14 mouse cellular contexts compared by ENCODE assay signal in genomic region chr17:48004619-48005018, GRCm38 (mm10). TPM values are rescaled to one million over a fixed set of nuclear protein-coding genes. Genes with fewer than 3 reads are reported as not detected.
A peak's percentile ranks its signal among the peaks of the same experiment; 100 is the strongest.
DNase-seq lines count a peak whose midpoint lies in the region; ATAC-seq and TF ChIP-seq lines count a peak whose summit lies in the region.
"Had no signal": no experiment of that assay in that cellular context is flagged by ENCODE, and none has a peak within 500 bp of the region (broad histone marks: within the 10 kb centered on the region; RNA-seq: fewer than 3 reads in every experiment).

No protein-coding gene starts in this region.

- TF ChIP-seq POLR2A in kidney, adult 2 months (IDR thresholded peaks at IDR 0.05; ENCODE audit: low read depth, low read length) = no peak

- H3K4me2 ChIP-seq in midbrain, embryonic 11.5 days = no peak overlapping the region
- no peak overlapping the region for H3K4me2 ChIP-seq in midbrain, embryonic 16.5 days (ENCODE audit: low read length)
- H3K4me2 ChIP-seq in limb, embryonic 13.5 days (replicated peaks) = no peak overlapping the region

- no peaks in the 10 kb centered on the region for H3K27me3 ChIP-seq in kidney, adult 2 months (replicated peaks; ENCODE audit: control insufficient read depth, insufficient read depth, low read length)
- peaks cover 2% of the 10 kb centered on the region; the same call in 1 of the 2 replicates for H3K27me3 ChIP-seq in midbrain, embryonic 11.5 days (ENCODE audit: control insufficient read depth, insufficient read depth, low read length)
- no peaks in the 10 kb centered on the region for H3K27me3 ChIP-seq in midbrain, embryonic 16.5 days (ENCODE audit: control insufficient read depth, insufficient read depth, low read depth, low read length)
- peaks cover 8% of the 10 kb centered on the region; the same call in 1 of the 2 replicates for H3K27me3 ChIP-seq in limb, embryonic 13.5 days

- H3K36me3 ChIP-seq in kidney, adult 2 months (ENCODE audit: control insufficient read depth, insufficient read depth, low read length) = no peaks in the 10 kb centered on the region
- H3K36me3 ChIP-seq in midbrain, embryonic 11.5 days (ENCODE audit: control insufficient read depth, insufficient read depth, low read length) = no peaks in the 10 kb centered on the region
- H3K36me3 ChIP-seq in midbrain, embryonic 16.5 days (ENCODE audit: control insufficient read depth, insufficient read depth, low read length) = no peaks in the 10 kb centered on the region
- no peaks in the 10 kb centered on the region for H3K36me3 ChIP-seq in limb, embryonic 13.5 days

- H3K27ac ChIP-seq in kidney, adult 2 months (ENCODE audit: insufficient read depth, low read depth, low read length) = peak overlapping the region; percentile 44; the same call in 1 of the 2 replicates
- no peak overlapping the region; the same call in 1 of the 2 replicates for H3K27ac ChIP-seq in midbrain, embryonic 11.5 days (ENCODE audit: low read depth, low read length)
- no peak overlapping the region for H3K27ac ChIP-seq in midbrain, embryonic 16.5 days (ENCODE audit: low read length)
- H3K27ac ChIP-seq in limb, embryonic 13.5 days = peak overlapping the region; percentile 22; the same call in 1 of the 2 replicates

- 68% methylated on average over 9 of the region's 9 CpGs for WGBS in kidney, adult 2 months
- 60% methylated on average over 9 of the region's 9 CpGs for WGBS in midbrain, embryonic 11.5 days
- WGBS in midbrain, embryonic 16.5 days = 50% methylated on average over 9 of the region's 9 CpGs
- 64% methylated on average over 9 of the region's 9 CpGs for WGBS in limb, embryonic 13.5 days

- TF ChIP-seq CTCF in kidney, adult 2 months (conservative IDR thresholded peaks at IDR 0.05; ENCODE audit: insufficient read depth, insufficient read length, low read depth, low read length) = no peak

- H3K4me3 ChIP-seq in kidney, adult 2 months (ENCODE audit: insufficient read depth, low read depth, low read length) = no peak overlapping the region
- no peak overlapping the region for H3K4me3 ChIP-seq in midbrain, embryonic 11.5 days (ENCODE audit: low read depth, low read length)
- no peak overlapping the region for H3K4me3 ChIP-seq in midbrain, embryonic 16.5 days (ENCODE audit: low read depth, low read length)
- no peak overlapping the region for H3K4me3 ChIP-seq in limb, embryonic 13.5 days

- ATAC-seq in midbrain, embryonic 11.5 days (ENCODE audit: low FRiP score) = no peak
- no peak for ATAC-seq in midbrain, embryonic 16.5 days
- ATAC-seq in limb, embryonic 13.5 days (ENCODE audit: low FRiP score, low read depth) = no peak

- DNase-seq in kidney, adult 2 months = no peak
- DNase-seq in kidney, adult 9 months = no peak
- no peak for DNase-seq in midbrain, embryonic 11.5 days (ENCODE audit: low spot score, missing footprints)
- no peak for DNase-seq in frontal cortex, postnatal 14 days (ENCODE audit: low spot score in 2 of 2)
- DNase-seq in urinary bladder, postnatal 10 days (ENCODE audit: low spot score) = no peak
- DNase-seq: adrenal gland, postnatal 25 days; cerebellum, adult 11 months; retina, postnatal 1 day; thymus, postnatal 14 days had no signal

- H3K9ac ChIP-seq in midbrain, embryonic 11.5 days (ENCODE audit: low read length) = peak overlapping the region; percentile 40; the same call in 1 of the 2 replicates
- H3K9ac ChIP-seq in midbrain, embryonic 16.5 days (ENCODE audit: low read depth, low read length) = no peak overlapping the region
- no peak overlapping the region for H3K9ac ChIP-seq in limb, embryonic 13.5 days

- no peaks in the 10 kb centered on the region for H3K9me3 ChIP-seq in midbrain, embryonic 11.5 days (ENCODE audit: control insufficient read depth, low read length)
- H3K9me3 ChIP-seq in midbrain, embryonic 16.5 days (replicated peaks; ENCODE audit: control insufficient read depth, low read length, poor library complexity, severe bottlenecking) = no peaks in the 10 kb centered on the region
- no peaks in the 10 kb centered on the region for H3K9me3 ChIP-seq in limb, embryonic 13.5 days

- no peaks in the 10 kb centered on the region for H3K4me1 ChIP-seq in kidney, adult 2 months (ENCODE audit: control insufficient read depth, insufficient read depth, low read length)
- H3K4me1 ChIP-seq in midbrain, embryonic 11.5 days (ENCODE audit: control insufficient read depth, insufficient read depth, low read length) = peaks cover 23% of the 10 kb centered on the region
- H3K4me1 ChIP-seq in midbrain, embryonic 16.5 days (ENCODE audit: control insufficient read depth, insufficient read depth, low read length) = peaks cover 8% of the 10 kb centered on the region
- peaks cover 49% of the 10 kb centered on the region for H3K4me1 ChIP-seq in limb, embryonic 13.5 days

RNA-seq across cellular contexts. Expression of gene 1700122O11Rik, which starts 33.5 kb away (rescaled TPM):
- not detected in 2 replicates for polyA plus RNA-seq in kidney, adult 2 months (2012; rRNA removed)
- not detected in 2 replicates for polyA plus RNA-seq in midbrain, embryonic 11.5 days (2014; fragmentation: Nextera tagmentation; extraction: Ambion mirVana)
- not detected in 2 replicates for polyA plus RNA-seq in midbrain, embryonic 16.5 days (2015; fragmentation: Nextera tagmentation; extraction: Ambion mirVana)
- not detected in 2 replicates for polyA plus RNA-seq in limb, embryonic 13.5 days (2015; fragmentation: Nextera tagmentation; extraction: Ambion mirVana)
- polyA plus RNA-seq: cortical plate, adult 2 months; forebrain, embryonic 11.5 days; large intestine, adult 2 months had no signal

Comparison
In these comparisons a context has a peak if more than half of its experiments do, and no peak if none do; other contexts are left out.
1. H3K27ac ChIP-seq: peak in kidney, adult 2 months (single experiment) and limb, embryonic 13.5 days (single experiment); none in midbrain, embryonic 11.5 days (single experiment) and midbrain, embryonic 16.5 days (single experiment).